Mouse (Mus musculus) liver, adult 2 months (tissue): ENCODE measurements at regions not wholly inside any gene's neighbourhood (a gene's known extent, or its start where the extent isn't known, plus 50 kb on each side); places are given as distances from the start of the nearest gene placed in this dataset.
"Not testable (repeated sequence)": the region's sequence is repeated elsewhere in the genome, so short reads cannot be mapped to it uniquely, and the experiment has no call there.

Experiments
- DNase-seq: peaks from one replicate; pipeline ENCODE4 v3.0.0-alpha.2; 2011; ENCODE audit warnings: low read depth, low spot score; ENCODE audit errors: extremely low read depth
- H3K27ac ChIP-seq: fragments of 200-500 bp; replicated peaks from 2 replicates; pipeline ENCODE4 v1.5.1; 2012; ENCODE audit warnings: low read depth, mild to moderate bottlenecking, control low read depth, inconsistent platforms, low read length; ENCODE audit not compliant: insufficient read depth
- H3K27me3 ChIP-seq: fragments of 200-500 bp; 2 replicates; pipeline ENCODE4 v1.6.1; 2012; ENCODE audit warnings: mild to moderate bottlenecking, moderate library complexity, low read length, inconsistent platforms; ENCODE audit not compliant: control insufficient read depth, insufficient read depth
- H3K36me3 ChIP-seq: fragments of 200-500 bp; 2 replicates; pipeline ENCODE4 v1.6.1; 2012; ENCODE audit warnings: low read length, inconsistent platforms; ENCODE audit not compliant: control insufficient read depth, insufficient read depth
- H3K4me1 ChIP-seq: fragments of 200-500 bp; 2 replicates; pipeline ENCODE4 v1.6.1; 2011; ENCODE audit warnings: low read length; ENCODE audit not compliant: control insufficient read depth, insufficient read depth
- H3K4me3 ChIP-seq: fragments of 200-500 bp; 2 replicates; pipeline ENCODE4 v1.5.1; 2011; ENCODE audit warnings: low read depth, mild to moderate bottlenecking, control low read depth, low read length, moderate library complexity; ENCODE audit not compliant: insufficient read depth
- H3K79me2 ChIP-seq: fragments of 200-500 bp; 2 replicates; pipeline ENCODE4 v1.6.1; 2012; ENCODE audit warnings: inconsistent platforms, mild to moderate bottlenecking, low read length, moderate library complexity; ENCODE audit not compliant: control insufficient read depth, insufficient read depth
- H3K9ac ChIP-seq: fragments of 200-500 bp; 2 replicates; pipeline ENCODE4 v1.6.1; 2012; ENCODE audit warnings: low read depth, mild to moderate bottlenecking, control low read depth, inconsistent platforms, low read length
- CTCF ChIP-seq: fragments of 200-500 bp; IDR thresholded peaks from 2 replicates; pipeline ENCODE4 v1.5.1; 2011; ENCODE audit warnings: low read depth, low read length, control low read depth
- POLR2A ChIP-seq: fragments of 200-500 bp; IDR thresholded peaks from 2 replicates; pipeline ENCODE4 v1.6.1; 2011; ENCODE audit warnings: low read length, control low read depth; ENCODE audit not compliant: insufficient read depth; ENCODE audit errors: extremely low read depth
- WGBS: fragments of 180-500 bp; shearing (Covaris S2); methylation state at CpG from one replicate; pipeline ENCODE4 v1.1.7; 2018; 5-methylcytosine and 5-hydroxymethylcytosine counted together

GRCm38 (mm10) chr12:10529077-10529476, 138.5 kb downstream of the Rdh14 start:
- no peak overlapping the region for H3K4me3 ChIP-seq
- no peak overlapping the region for H3K27ac ChIP-seq
- no peak overlapping the region for H3K9ac ChIP-seq
- DNase-seq = no peak
- no peaks in the 10 kb centered on the region for H3K79me2 ChIP-seq
- H3K4me1 ChIP-seq = no peaks in the 10 kb centered on the region
- H3K36me3 ChIP-seq = no peaks in the 10 kb centered on the region
- 80% methylated on average over 2 of the region's 2 CpGs for WGBS
- no peaks in the 10 kb centered on the region for H3K27me3 ChIP-seq
- TF ChIP-seq CTCF = no peak
- no peak for TF ChIP-seq POLR2A

GRCm38 (mm10) chr12:10530996-10531395, 140.4 kb downstream of the Rdh14 start:
- Histone ChIP-seq H3K4me1 (no peaks in the 10 kb centered on the region), H3K27ac (no peak overlapping the region), H3K27me3 (no peaks in the 10 kb centered on the region), H3K79me2 (no peaks in the 10 kb centered on the region), H3K4me3 (no peak overlapping the region), H3K36me3 (no peaks in the 10 kb centered on the region), H3K9ac (no peak overlapping the region)
- no peak for DNase-seq
- TF ChIP-seq POLR2A (no peak), CTCF (no peak)
- WGBS = 81% methylated on average over 3 of the region's 3 CpGs

GRCm38 (mm10) chr12:10533971-10534370, 143.4 kb downstream of the Rdh14 start:
- 81% methylated on average over 6 of the region's 6 CpGs for WGBS
- no peak for DNase-seq
- TF ChIP-seq POLR2A (no peak), CTCF (no peak)
- Histone ChIP-seq H3K4me3 (no peak overlapping the region), H3K79me2 (no peaks in the 10 kb centered on the region), H3K27ac (no peak overlapping the region), H3K4me1 (no peaks in the 10 kb centered on the region), H3K9ac (no peak overlapping the region), H3K27me3 (no peaks in the 10 kb centered on the region), H3K36me3 (no peaks in the 10 kb centered on the region)

GRCm38 (mm10) chr12:10536239-10536638, 145.7 kb downstream of the Rdh14 start:
- TF ChIP-seq CTCF (no peak), POLR2A (no peak)
- Histone ChIP-seq H3K4me3 (no peak overlapping the region), H3K27me3 (no peaks in the 10 kb centered on the region), H3K79me2 (no peaks in the 10 kb centered on the region), H3K9ac (no peak overlapping the region), H3K36me3 (no peaks in the 10 kb centered on the region), H3K27ac (no peak overlapping the region), H3K4me1 (no peaks in the 10 kb centered on the region)
- WGBS = 76% methylated on average over 12 of the region's 12 CpGs
- no peak for DNase-seq

GRCm38 (mm10) chr12:10537069-10537468, 146.5 kb downstream of the Rdh14 start:
- WGBS = 0% methylated on average over 4 of the region's 4 CpGs
- no peak overlapping the region for H3K27ac ChIP-seq
- H3K4me3 ChIP-seq = no peak overlapping the region
- no peaks in the 10 kb centered on the region for H3K36me3 ChIP-seq
- H3K9ac ChIP-seq = no peak overlapping the region
- H3K4me1 ChIP-seq = no peaks in the 10 kb centered on the region
- peak; percentile 28 for DNase-seq
- H3K27me3 ChIP-seq = no peaks in the 10 kb centered on the region
- no peak for TF ChIP-seq POLR2A
- peak; percentile 73 for TF ChIP-seq CTCF
- no peaks in the 10 kb centered on the region for H3K79me2 ChIP-seq

- TF ChIP-seq CTCF (no peak), POLR2A (no peak)
- no peaks in the 10 kb centered on the region for H3K36me3 ChIP-seq
- H3K9ac ChIP-seq = no peak overlapping the region
- WGBS = 57% methylated on average over 1 of the region's 1 CpGs
- no peak overlapping the region for H3K27ac ChIP-seq
- H3K4me1 ChIP-seq = no peaks in the 10 kb centered on the region
- no peak for DNase-seq
- H3K27me3 ChIP-seq = no peaks in the 10 kb centered on the region
- no peak overlapping the region for H3K4me3 ChIP-seq
- no peaks in the 10 kb centered on the region for H3K79me2 ChIP-seq
Measured at GRCm38 (mm10) chr12:10549481-10550201, 159.1 kb downstream of the Rdh14 start.

GRCm38 (mm10) chr12:10554701-10555100, 164.1 kb downstream of the Rdh14 start:
- not testable (repeated sequence) for H3K27me3 ChIP-seq, H3K79me2 ChIP-seq, DNase-seq, H3K4me3 ChIP-seq, H3K9ac ChIP-seq, H3K27ac ChIP-seq, H3K36me3 ChIP-seq, H3K4me1 ChIP-seq
- WGBS = 96% methylated on average over 1 of the region's 1 CpGs
